Mouse (Mus musculus) hindbrain, embryonic 10.5 days (tissue): ENCODE measurements around the gene Pon3. TPM values are rescaled to one million over a fixed set of nuclear protein-coding genes. Genes with fewer than 3 reads are reported as not detected.

Experiments
- DNase-seq: peaks from one replicate; pipeline ENCODE4 v3.0.0-alpha.2; 2017; ENCODE audit warnings: low spot score
- H3K27ac ChIP-seq: fragments of 300-500 bp; sonication (generic); 2 replicates; pipeline ENCODE4 v1.5.1; 2016; ENCODE audit warnings: mild to moderate bottlenecking, moderate library complexity
- H3K27me3 ChIP-seq: fragments of 300-500 bp; sonication (generic); 2 replicates; pipeline ENCODE4 v1.6.1; 2016; ENCODE audit warnings: mild to moderate bottlenecking; ENCODE audit not compliant: poor library complexity, insufficient read depth, severe bottlenecking
- H3K36me3 ChIP-seq: fragments of 300-500 bp; sonication (generic); 2 replicates; pipeline ENCODE4 v1.6.1; 2016; ENCODE audit warnings: mild to moderate bottlenecking, moderate library complexity
- H3K4me1 ChIP-seq: fragments of 300-500 bp; sonication (generic); replicated peaks from 2 replicates; pipeline ENCODE4 v1.6.1; 2016; ENCODE audit warnings: mild to moderate bottlenecking
- H3K4me3 ChIP-seq: fragments of 300-500 bp; sonication (generic); 2 replicates; pipeline ENCODE4 v1.5.1; 2016; ENCODE audit warnings: mild to moderate bottlenecking, moderate library complexity
- H3K9me3 ChIP-seq: fragments of 300-500 bp; sonication (generic); 2 replicates; pipeline ENCODE4 v1.6.1; 2016; ENCODE audit warnings: mild to moderate bottlenecking, moderate library complexity
- WGBS: fragments of 180-500 bp; shearing (Covaris S2); methylation state at CpG from one replicate; pipeline ENCODE4 v1.1.7; 2016; 5-methylcytosine and 5-hydroxymethylcytosine counted together
- polyA plus RNA-seq: library from polyadenylated mRNA; unstranded; fragments of >200 nt; fragmentation: Nextera tagmentation; extraction: Ambion mirVana; gene quantifications from 2 replicates; pipeline ENCODE4 v1.2.1, GENCODE M21; 2016

Gene Pon3
- polyA plus RNA-seq, 1 experiment from 2014 or later, result 5.8 TPM

- no peak for DNase-seq
- peaks cover 10% of the 10 kb centered on the region for H3K4me1 ChIP-seq
- H3K27ac ChIP-seq, result peak overlapping the region; percentile 31; the same call in 1 of the 2 replicates
- 73% methylated on average over 7 of the region's 7 CpGs for WGBS
- H3K9me3 ChIP-seq, result 0 out of 2 replicates have a peak, but pooled peaks cover 2% of the 10 kb centered on the region
- H3K27me3 ChIP-seq, result no peaks in the 10 kb centered on the region
- H3K36me3 ChIP-seq, result peaks cover under 1% of the 10 kb centered on the region; the same call in 1 of the 2 replicates
- no peak overlapping the region for H3K4me3 ChIP-seq
These were observed 26.3 kb upstream of the Pon3 start for GRCm38 (mm10) chr6:5282418-5282817.

- Histone ChIP-seq H3K4me3 (no peak overlapping the region), H3K9me3 (0 out of 2 replicates have a peak, but pooled peaks cover 2% of the 10 kb centered on the region), H3K4me1 (peaks cover 10% of the 10 kb centered on the region), H3K27ac (no peak overlapping the region), H3K36me3 (peaks cover 16% of the 10 kb centered on the region), H3K27me3 (no peaks in the 10 kb centered on the region)
- DNase-seq, result no peak
- WGBS, result 51% methylated on average over 6 of the region's 6 CpGs
These were observed 24.7 kb upstream of the Pon3 start for GRCm38 (mm10) chr6:5280576-5281305.

- WGBS, result 71% methylated on average over 5 of the region's 5 CpGs
- no peaks in the 10 kb centered on the region for H3K27me3 ChIP-seq
- H3K36me3 ChIP-seq, result peaks cover 23% of the 10 kb centered on the region
- H3K4me1 ChIP-seq, result peaks cover 10% of the 10 kb centered on the region
- no peak overlapping the region for H3K27ac ChIP-seq
- DNase-seq, result no peak
- H3K9me3 ChIP-seq, result no peaks in the 10 kb centered on the region
- no peak overlapping the region for H3K4me3 ChIP-seq
These were observed 21.9 kb upstream of the Pon3 start for GRCm38 (mm10) chr6:5277972-5278371.

GRCm38 (mm10) chr6:5269641-5270040, 13.6 kb upstream of the Pon3 start:
- Histone ChIP-seq H3K27ac (no peak overlapping the region), H3K4me3 (no peak overlapping the region), H3K36me3 (peaks cover 14% of the 10 kb centered on the region), H3K4me1 (no peaks in the 10 kb centered on the region), H3K9me3 (no peaks in the 10 kb centered on the region), H3K27me3 (no peaks in the 10 kb centered on the region)
- DNase-seq, result no peak
- WGBS, result 89% methylated on average over 6 of the region's 6 CpGs

GRCm38 (mm10) chr6:5264793-5265192, 8.7 kb upstream of the Pon3 start:
- Histone ChIP-seq H3K36me3 (0 out of 2 replicates have a peak, but pooled peaks cover 3% of the 10 kb centered on the region), H3K27ac (no peak overlapping the region), H3K4me3 (no peak overlapping the region), H3K27me3 (no peaks in the 10 kb centered on the region), H3K4me1 (no peaks in the 10 kb centered on the region; the same call in 1 of the 2 replicates), H3K9me3 (no peaks in the 10 kb centered on the region)
- 70% methylated on average over 8 of the region's 8 CpGs for WGBS
- no peak for DNase-seq

- H3K27ac ChIP-seq, result no peak overlapping the region
- DNase-seq, result no peak
- no peaks in the 10 kb centered on the region; the same call in 1 of the 2 replicates for H3K4me1 ChIP-seq
- H3K4me3 ChIP-seq, result no peak overlapping the region
- WGBS, result 84% methylated on average over 8 of the region's 8 CpGs
- H3K36me3 ChIP-seq, result 0 out of 2 replicates have a peak, but pooled peaks cover 3% of the 10 kb centered on the region
- H3K27me3 ChIP-seq, result no peaks in the 10 kb centered on the region
- no peaks in the 10 kb centered on the region for H3K9me3 ChIP-seq
These were observed 7.3 kb upstream of the Pon3 start for GRCm38 (mm10) chr6:5263250-5263999.

GRCm38 (mm10) chr6:5262322-5263249, 6.5 kb upstream of the Pon3 start:
- Histone ChIP-seq H3K27ac (no peak overlapping the region), H3K27me3 (no peaks in the 10 kb centered on the region), H3K9me3 (no peaks in the 10 kb centered on the region), H3K36me3 (0 out of 2 replicates have a peak, but pooled peaks cover 3% of the 10 kb centered on the region), H3K4me3 (no peak overlapping the region), H3K4me1 (no peaks in the 10 kb centered on the region; the same call in 1 of the 2 replicates)
- 88% methylated on average over 9 of the region's 10 CpGs for WGBS
- DNase-seq, result no peak

GRCm38 (mm10) chr6:5255291-5255690, 795 bp downstream of the Pon3 start:
- no peaks in the 10 kb centered on the region for H3K27me3 ChIP-seq
- DNase-seq, result no peak
- peak overlapping the region; percentile 42 for H3K4me3 ChIP-seq
- no peak overlapping the region; the same call in 1 of the 2 replicates for H3K27ac ChIP-seq
- no peaks in the 10 kb centered on the region for H3K9me3 ChIP-seq
- 63% methylated on average over 6 of the region's 6 CpGs for WGBS
- no peaks in the 10 kb centered on the region for H3K36me3 ChIP-seq
- peaks cover 15% of the 10 kb centered on the region for H3K4me1 ChIP-seq

- DNase-seq, result no peak
- no peaks in the 10 kb centered on the region for H3K9me3 ChIP-seq
- H3K36me3 ChIP-seq, result no peaks in the 10 kb centered on the region
- no peak overlapping the region for H3K4me3 ChIP-seq
- peaks cover 15% of the 10 kb centered on the region for H3K4me1 ChIP-seq
- WGBS, result 94% methylated on average over 2 of the region's 2 CpGs
- H3K27me3 ChIP-seq, result no peaks in the 10 kb centered on the region
- H3K27ac ChIP-seq, result no peak overlapping the region
These were observed 1.2 kb downstream of the Pon3 start for GRCm38 (mm10) chr6:5254869-5255268.

GRCm38 (mm10) chr6:5245926-5246325, 10.2 kb downstream of the Pon3 start:
- H3K27me3 ChIP-seq, result no peaks in the 10 kb centered on the region
- 94% methylated on average over 6 of the region's 6 CpGs for WGBS
- DNase-seq, result no peak
- no peaks in the 10 kb centered on the region for H3K4me1 ChIP-seq
- no peaks in the 10 kb centered on the region for H3K36me3 ChIP-seq
- H3K9me3 ChIP-seq, result no peaks in the 10 kb centered on the region
- H3K27ac ChIP-seq, result no peak overlapping the region
- H3K4me3 ChIP-seq, result no peak overlapping the region

GRCm38 (mm10) chr6:5238799-5239198, 17.3 kb downstream of the Pon3 start:
- H3K27ac ChIP-seq, result no peak overlapping the region
- no peak overlapping the region for H3K4me3 ChIP-seq
- H3K27me3 ChIP-seq, result no peaks in the 10 kb centered on the region
- no peaks in the 10 kb centered on the region for H3K4me1 ChIP-seq
- H3K36me3 ChIP-seq, result no peaks in the 10 kb centered on the region
- no peak for DNase-seq
- 96% methylated on average over 3 of the region's 3 CpGs for WGBS
- no peaks in the 10 kb centered on the region for H3K9me3 ChIP-seq

- no peak for DNase-seq
- no peaks in the 10 kb centered on the region for H3K27me3 ChIP-seq
- H3K4me1 ChIP-seq, result no peaks in the 10 kb centered on the region
- H3K36me3 ChIP-seq, result no peaks in the 10 kb centered on the region
- WGBS, result 86% methylated on average over 4 of the region's 4 CpGs
- no peak overlapping the region for H3K4me3 ChIP-seq
- H3K27ac ChIP-seq, result no peak overlapping the region
- no peaks in the 10 kb centered on the region for H3K9me3 ChIP-seq
These were observed 18.6 kb downstream of the Pon3 start for GRCm38 (mm10) chr6:5237510-5237909.
